Mouse (Mus musculus): ENCODE measurements around the gene Lsamp. TPM values are rescaled to one million over a fixed set of nuclear protein-coding genes. Genes with fewer than 3 reads are reported as not detected.

Gene Lsamp
- polyA plus RNA-seq, 1 experiment = not detected

GRCm38 (mm10) chr16:40104329-40104728, 120.2 kb downstream of the Lsamp start:
- no peak overlapping the region for H3ac ChIP-seq (ENCODE audit: control insufficient read depth, insufficient read length)
- H3K4me3 ChIP-seq = no peak overlapping the region
- no peaks in the 10 kb centered on the region for H3K27me3 ChIP-seq (ENCODE audit: control insufficient read depth, insufficient read depth, insufficient read length)
- no peak overlapping the region for H3K4me2 ChIP-seq (ENCODE audit: low read depth)
- H3K36me3 ChIP-seq (ENCODE audit: control insufficient read depth, insufficient read depth) = no peaks in the 10 kb centered on the region
- no peaks in the 10 kb centered on the region for H3K79me2 ChIP-seq (ENCODE audit: control insufficient read depth, insufficient read depth)
- TF ChIP-seq MYOG (IDR thresholded peaks at IDR 0.05; ENCODE audit: control insufficient read depth in 1 of 3, insufficient read depth in 1 of 3, insufficient read length in 2 of 3, low read depth in 2 of 3) = no peak
- TF ChIP-seq SRF (IDR thresholded peaks at IDR 0.05; ENCODE audit: control insufficient read depth, insufficient read length, low read depth) = no peak
- no peak for TF ChIP-seq CEBPB (IDR thresholded peaks at IDR 0.05; ENCODE audit: insufficient read depth, poor library complexity, severe bottlenecking)
- TF ChIP-seq E2F4 (IDR thresholded peaks at IDR 0.05; ENCODE audit: insufficient read depth) = no peak
- no peak for TF ChIP-seq REST (IDR thresholded peaks at IDR 0.05; ENCODE audit: insufficient read depth, insufficient read length)
- no peak for TF ChIP-seq MAX (IDR thresholded peaks at IDR 0.05; ENCODE audit: low read depth)
- no peak for TF ChIP-seq TCF3 (IDR thresholded peaks at IDR 0.05; ENCODE audit: insufficient read length, low read depth)
- TF ChIP-seq MYOD1 (IDR thresholded peaks at IDR 0.05; ENCODE audit: control insufficient read depth in 1 of 3, insufficient read length in 2 of 3, low read depth in 2 of 3) = no peak
- no peak for TF ChIP-seq USF1 (IDR thresholded peaks at IDR 0.05; ENCODE audit: low read depth)
- TF ChIP-seq POLR2A (IDR thresholded peaks at IDR 0.05; ENCODE audit: insufficient read length, low read depth) = no peak
- no peak for TF ChIP-seq TCF12 (IDR thresholded peaks at IDR 0.05; ENCODE audit: insufficient read depth, poor library complexity, severe bottlenecking)

- no peaks in the 10 kb centered on the region for H3K27me3 ChIP-seq (ENCODE audit: control insufficient read depth, insufficient read depth, insufficient read length)
- H3ac ChIP-seq (ENCODE audit: control insufficient read depth, insufficient read length) = no peak overlapping the region
- TF ChIP-seq USF1 (IDR thresholded peaks at IDR 0.05; ENCODE audit: low read depth) (no peak), E2F4 (IDR thresholded peaks at IDR 0.05; ENCODE audit: insufficient read depth) (no peak), TCF3 (IDR thresholded peaks at IDR 0.05; ENCODE audit: insufficient read length, low read depth) (no peak), MYOG (IDR thresholded peaks at IDR 0.05; ENCODE audit: control insufficient read depth in 1 of 3, insufficient read depth in 1 of 3, insufficient read length in 2 of 3, low read depth in 2 of 3) (no peak), SRF (IDR thresholded peaks at IDR 0.05; ENCODE audit: control insufficient read depth, insufficient read length, low read depth) (no peak), POLR2AphosphoS2 (IDR thresholded peaks at IDR 0.05; ENCODE audit: insufficient read length, low read depth) (no peak), CEBPB (IDR thresholded peaks at IDR 0.05; ENCODE audit: insufficient read depth, poor library complexity, severe bottlenecking) (no peak), REST (IDR thresholded peaks at IDR 0.05; ENCODE audit: insufficient read depth, insufficient read length) (no peak), POLR2A (IDR thresholded peaks at IDR 0.05; ENCODE audit: insufficient read length, low read depth) (no peak), MYOD1 (IDR thresholded peaks at IDR 0.05; ENCODE audit: control insufficient read depth in 1 of 3, insufficient read length in 2 of 3, low read depth in 2 of 3) (no peak), MAX (IDR thresholded peaks at IDR 0.05; ENCODE audit: low read depth) (no peak), TCF12 (IDR thresholded peaks at IDR 0.05; ENCODE audit: insufficient read depth, poor library complexity, severe bottlenecking) (no peak)
- H3K4me3 ChIP-seq = no peak overlapping the region
- H3K36me3 ChIP-seq (ENCODE audit: control insufficient read depth, insufficient read depth) = no peaks in the 10 kb centered on the region
- no peaks in the 10 kb centered on the region for H3K79me2 ChIP-seq (ENCODE audit: control insufficient read depth, insufficient read depth)
- H3K4me2 ChIP-seq (ENCODE audit: low read depth) = no peak overlapping the region
Observed at GRCm38 (mm10) chr16:40182918-40183317, 198.8 kb downstream of the Lsamp start.

GRCm38 (mm10) chr16:40187987-40188590, 203.9 kb downstream of the Lsamp start:
- H3K36me3 ChIP-seq (ENCODE audit: control insufficient read depth, insufficient read depth) = no peaks in the 10 kb centered on the region
- no peak overlapping the region for H3K4me3 ChIP-seq
- H3K27me3 ChIP-seq (ENCODE audit: control insufficient read depth, insufficient read depth, insufficient read length) = no peaks in the 10 kb centered on the region
- no peaks in the 10 kb centered on the region for H3K79me2 ChIP-seq (ENCODE audit: control insufficient read depth, insufficient read depth)
- TF ChIP-seq MAX (IDR thresholded peaks at IDR 0.05; ENCODE audit: low read depth) (no peak), MYOD1 (IDR thresholded peaks at IDR 0.05; ENCODE audit: control insufficient read depth in 1 of 3, insufficient read length in 2 of 3, low read depth in 2 of 3) (no peak), E2F4 (IDR thresholded peaks at IDR 0.05; ENCODE audit: insufficient read depth) (no peak), MYOG (IDR thresholded peaks at IDR 0.05; ENCODE audit: control insufficient read depth in 1 of 3, insufficient read depth in 1 of 3, insufficient read length in 2 of 3, low read depth in 2 of 3) (no peak), REST (IDR thresholded peaks at IDR 0.05; ENCODE audit: insufficient read depth, insufficient read length) (no peak), TCF12 (IDR thresholded peaks at IDR 0.05; ENCODE audit: insufficient read depth, poor library complexity, severe bottlenecking) (no peak), USF1 (IDR thresholded peaks at IDR 0.05; ENCODE audit: low read depth) (no peak), CEBPB (IDR thresholded peaks at IDR 0.05; ENCODE audit: insufficient read depth, poor library complexity, severe bottlenecking) (no peak), TCF3 (IDR thresholded peaks at IDR 0.05; ENCODE audit: insufficient read length, low read depth) (no peak), POLR2A (IDR thresholded peaks at IDR 0.05; ENCODE audit: insufficient read length, low read depth) (no peak), POLR2AphosphoS2 (IDR thresholded peaks at IDR 0.05; ENCODE audit: insufficient read length, low read depth) (no peak), SRF (IDR thresholded peaks at IDR 0.05; ENCODE audit: control insufficient read depth, insufficient read length, low read depth) (no peak)
- H3K4me2 ChIP-seq (ENCODE audit: low read depth) = no peak overlapping the region
- no peak overlapping the region for H3ac ChIP-seq (ENCODE audit: control insufficient read depth, insufficient read length)

GRCm38 (mm10) chr16:40194401-40194800, 210.2 kb downstream of the Lsamp start:
- Histone ChIP-seq H3K79me2 (ENCODE audit: control insufficient read depth, insufficient read depth) (no peaks in the 10 kb centered on the region), H3K36me3 (ENCODE audit: control insufficient read depth, insufficient read depth) (no peaks in the 10 kb centered on the region), H3K4me2 (ENCODE audit: low read depth) (no peak overlapping the region), H3ac (ENCODE audit: control insufficient read depth, insufficient read length) (no peak overlapping the region), H3K4me3 (no peak overlapping the region), H3K27me3 (ENCODE audit: control insufficient read depth, insufficient read depth, insufficient read length) (no peaks in the 10 kb centered on the region)
- TF ChIP-seq MYOD1 (IDR thresholded peaks at IDR 0.05; ENCODE audit: control insufficient read depth in 1 of 3, insufficient read length in 2 of 3, low read depth in 2 of 3) = no peak
- no peak for TF ChIP-seq POLR2AphosphoS2 (IDR thresholded peaks at IDR 0.05; ENCODE audit: insufficient read length, low read depth)
- no peak for TF ChIP-seq MAX (IDR thresholded peaks at IDR 0.05; ENCODE audit: low read depth)
- TF ChIP-seq MYOG (IDR thresholded peaks at IDR 0.05; ENCODE audit: control insufficient read depth in 1 of 3, insufficient read depth in 1 of 3, insufficient read length in 2 of 3, low read depth in 2 of 3) = no peak
- TF ChIP-seq POLR2A (IDR thresholded peaks at IDR 0.05; ENCODE audit: insufficient read length, low read depth) = no peak
- TF ChIP-seq TCF3 (IDR thresholded peaks at IDR 0.05; ENCODE audit: insufficient read length, low read depth) = no peak
- no peak for TF ChIP-seq USF1 (IDR thresholded peaks at IDR 0.05; ENCODE audit: low read depth)
- TF ChIP-seq REST (IDR thresholded peaks at IDR 0.05; ENCODE audit: insufficient read depth, insufficient read length) = no peak
- no peak for TF ChIP-seq TCF12 (IDR thresholded peaks at IDR 0.05; ENCODE audit: insufficient read depth, poor library complexity, severe bottlenecking)
- no peak for TF ChIP-seq E2F4 (IDR thresholded peaks at IDR 0.05; ENCODE audit: insufficient read depth)
- TF ChIP-seq CEBPB (IDR thresholded peaks at IDR 0.05; ENCODE audit: insufficient read depth, poor library complexity, severe bottlenecking) = no peak
- TF ChIP-seq SRF (IDR thresholded peaks at IDR 0.05; ENCODE audit: control insufficient read depth, insufficient read length, low read depth) = no peak
